Mouse (Mus musculus) cerebellum, postnatal 14 days (tissue): Measurements from ENCODE around the gene Pcnx3.

Experiments used
- DNase-seq, 2 experiments: peaks; one replicate each; pipeline ENCODE4 v3.0.0; 2021; ENCODE audit warnings: mixed read lengths in 2 of 2

Pcnx3 gene

DNA sequence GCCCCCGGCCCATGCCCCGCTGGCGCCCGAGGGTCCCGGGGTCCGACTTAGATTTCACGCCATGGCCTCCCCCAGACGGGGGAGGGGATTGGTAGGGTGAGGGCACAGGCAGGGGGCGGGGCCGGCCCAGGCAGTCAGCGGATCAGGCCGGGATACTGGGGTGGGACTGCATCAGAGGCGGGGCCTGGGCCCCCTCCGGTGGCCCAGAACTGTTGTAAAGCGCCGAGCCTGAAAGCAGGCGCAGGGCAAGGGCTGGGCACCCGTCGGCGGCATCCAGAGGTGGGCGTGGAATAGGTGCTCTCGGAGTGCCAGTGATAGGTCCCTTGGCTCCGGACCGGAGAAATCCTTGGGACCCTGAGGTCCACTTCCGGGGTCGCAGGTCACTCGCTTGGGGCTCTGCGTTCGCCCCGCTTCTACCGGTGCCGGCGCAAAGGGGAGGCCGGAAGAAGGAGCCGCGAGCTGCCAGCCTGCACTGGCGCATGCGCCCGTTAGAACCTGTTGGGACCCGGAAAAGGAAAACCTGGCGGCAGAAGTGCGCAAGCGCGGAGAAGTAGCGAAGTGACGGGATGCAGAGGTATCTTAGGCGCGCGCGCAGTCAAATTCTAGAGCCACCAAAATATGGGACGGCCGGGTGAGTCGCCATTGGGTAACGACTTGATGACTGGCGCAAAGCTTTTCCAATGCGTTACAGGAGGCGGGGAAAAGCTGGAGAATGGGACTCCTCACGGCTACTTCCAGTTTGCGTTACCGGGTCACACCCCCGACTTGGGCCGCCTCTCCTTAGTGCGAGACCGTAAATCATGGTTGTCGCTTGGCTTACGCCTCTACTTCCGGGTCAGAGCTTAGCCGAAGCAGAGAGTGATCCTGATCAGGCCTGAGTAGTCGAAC is at the start of gene Pcnx3, which contains the start of gene Map3k11:
Pcnx3 (minus strand) TSS at position 709 of the 888 bp plus-strand sequence.
Map3k11 (plus strand) TSS at position 543 of the 888 bp plus-strand sequence.
- peak; percentile 97 to 98 for DNase-seq

DNA sequence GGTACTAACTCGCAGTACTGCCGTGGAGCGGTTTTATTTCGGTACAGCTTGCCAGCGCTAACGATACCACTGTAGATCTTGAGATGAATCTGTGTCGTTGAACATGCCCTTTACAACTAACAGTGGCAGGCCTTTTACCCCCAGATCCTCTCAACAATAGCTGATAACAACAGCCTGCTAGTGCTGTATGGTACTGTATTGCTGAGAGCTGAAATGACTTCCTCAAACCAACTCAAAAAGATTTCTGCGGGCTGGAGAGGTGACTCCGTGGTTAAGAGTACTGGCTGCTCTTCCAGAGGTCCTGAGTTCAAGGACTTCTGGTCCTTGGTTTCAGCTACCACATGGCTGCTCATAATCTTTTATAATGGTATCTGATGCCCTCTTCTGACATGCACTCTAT is 45.6 kb upstream of the Pcnx3 start:
- DNase-seq, result no peak

DNA sequence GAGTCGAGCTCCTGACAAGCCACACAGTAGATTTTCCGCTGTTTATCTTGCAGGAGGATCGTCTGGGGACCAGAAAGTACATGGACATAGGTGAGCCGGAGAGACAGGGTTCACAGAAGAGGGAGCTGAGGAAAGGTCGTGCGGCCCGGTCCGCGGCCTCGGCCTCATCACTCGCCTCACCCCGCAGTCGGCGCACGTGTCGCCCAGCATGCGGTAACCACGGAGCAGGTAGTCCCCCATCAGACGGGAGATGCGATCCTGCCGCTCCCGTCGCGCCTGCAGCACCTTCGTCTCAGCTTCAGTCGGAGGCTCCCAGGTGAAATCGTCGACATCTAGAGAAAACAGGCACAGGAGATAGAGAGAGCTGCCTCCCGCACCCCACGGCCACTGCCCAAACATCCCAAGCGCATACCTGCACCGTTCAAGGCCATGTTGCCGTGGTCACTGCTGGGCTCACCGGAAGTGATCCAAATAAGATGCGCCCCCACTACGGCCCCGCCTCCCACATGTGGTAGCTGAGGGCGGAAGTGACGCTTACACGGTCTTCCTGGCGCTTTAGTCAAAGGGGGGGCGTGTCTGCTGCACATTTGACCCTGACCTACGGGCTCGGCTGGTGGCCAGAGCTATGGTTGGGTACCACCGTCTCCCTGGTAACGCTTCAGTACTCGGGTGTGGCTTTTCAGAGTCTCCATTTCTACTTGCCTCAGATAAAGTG is 42.7 kb upstream of the Pcnx3 start:
- peak; percentile 95 for DNase-seq

DNA sequence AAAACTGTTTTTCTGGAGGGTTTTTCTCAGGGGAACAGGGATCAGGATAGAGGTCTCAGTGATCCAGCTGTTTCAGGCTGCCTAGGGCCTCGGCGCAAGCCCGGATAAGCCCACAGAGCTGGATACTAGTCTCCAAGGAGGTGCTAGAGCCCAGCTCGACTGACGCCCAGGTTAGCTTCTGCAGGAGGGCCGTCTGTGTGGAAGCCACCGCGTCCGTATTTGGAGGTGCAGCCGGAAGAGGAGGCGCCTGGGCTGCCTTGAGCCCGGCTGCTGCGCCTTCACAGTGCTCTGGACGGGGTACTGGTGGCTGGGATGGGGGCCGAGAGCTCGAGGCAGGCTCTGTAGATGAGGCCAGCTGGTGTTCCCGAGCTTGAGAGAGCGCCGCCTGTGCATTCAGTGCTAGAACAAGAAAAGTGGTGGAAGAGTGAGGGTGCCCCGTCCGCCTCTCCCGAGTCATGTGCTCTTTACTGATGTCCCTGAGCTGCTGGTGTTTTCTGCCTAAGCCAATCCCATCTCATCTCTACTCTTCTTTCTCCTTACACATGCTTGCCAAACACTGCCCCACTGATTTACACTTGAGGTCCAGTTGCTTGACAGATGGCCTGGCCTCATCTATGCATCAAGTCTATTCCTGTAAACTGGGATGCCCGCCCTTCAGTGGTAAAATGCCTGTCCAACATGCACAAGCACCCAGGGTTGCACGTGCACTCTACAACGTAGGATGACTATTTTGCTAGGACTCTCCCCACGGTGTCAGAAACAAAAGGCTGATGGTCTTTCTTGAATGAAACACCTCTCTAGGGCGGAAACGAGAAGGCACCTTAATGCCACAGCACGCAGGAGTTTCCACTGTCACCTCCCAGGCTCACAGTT is 41.8 kb upstream of the Pcnx3 start:
- DNase-seq, result peak; percentile 63 to 79

DNA sequence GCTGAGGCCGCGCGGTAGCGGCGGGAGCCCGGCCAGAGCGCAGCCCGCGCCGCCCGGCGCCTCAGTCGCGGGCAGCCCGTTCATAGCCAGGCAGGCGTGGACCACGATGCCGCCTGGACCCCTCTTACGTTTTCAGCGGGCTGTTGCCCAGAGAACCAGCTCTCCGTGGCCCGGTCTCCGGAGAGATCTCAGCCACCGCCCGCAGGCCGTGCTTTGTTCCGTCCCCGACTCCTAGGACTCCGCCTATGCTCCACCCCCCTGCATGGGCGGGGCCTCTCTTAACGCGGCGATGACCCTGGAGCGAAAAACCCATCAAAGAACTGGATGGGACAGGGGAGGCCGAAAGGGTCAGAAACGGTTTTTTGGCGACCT is 40.7 kb upstream of the Pcnx3 start, which contains the start of gene Fam89b:
Fam89b (minus strand) TSS at position 210 of the 372 bp plus-strand sequence.
- DNase-seq, result peak; percentile 88 to 89

DNA sequence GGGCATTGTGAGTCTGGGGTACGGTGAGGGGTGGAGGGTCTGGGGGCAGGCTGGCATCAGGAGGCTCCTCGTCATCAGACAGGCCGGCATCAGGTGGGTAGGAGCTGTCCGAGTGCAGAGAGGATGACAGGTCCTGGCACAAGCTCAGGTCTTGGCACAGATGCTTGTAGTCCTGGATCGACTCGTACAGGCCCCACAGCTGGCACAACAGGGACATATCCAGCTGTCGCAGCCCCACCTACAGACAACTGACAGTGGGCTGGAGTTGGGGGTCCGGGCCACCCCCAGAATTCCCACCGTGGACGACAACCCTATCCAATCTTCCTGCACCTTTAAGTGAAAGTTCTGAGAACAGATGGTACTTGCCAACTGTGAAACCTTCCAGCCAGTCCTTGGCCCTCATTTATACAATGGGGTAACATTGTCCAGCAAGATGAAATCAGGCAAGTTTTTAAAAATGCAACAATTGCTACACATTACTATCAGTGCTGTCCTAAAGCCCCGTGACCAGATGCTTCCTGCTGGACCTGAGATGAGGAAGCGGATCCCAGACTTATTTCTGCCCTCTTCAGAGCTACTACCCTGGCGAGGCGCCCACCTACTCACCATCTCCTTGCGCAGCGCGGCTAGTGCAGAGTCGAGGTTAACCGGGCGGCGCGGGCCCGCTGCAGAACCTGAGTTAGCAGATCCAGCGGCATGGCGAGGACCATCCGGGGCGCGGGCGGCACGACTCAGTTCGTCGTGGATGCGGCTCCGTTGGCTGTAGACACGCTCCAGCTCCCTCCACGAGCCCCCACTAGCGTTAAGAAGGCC is 40.1 kb upstream of the Pcnx3 start:
- peak; percentile 80 to 87 for DNase-seq

DNA sequence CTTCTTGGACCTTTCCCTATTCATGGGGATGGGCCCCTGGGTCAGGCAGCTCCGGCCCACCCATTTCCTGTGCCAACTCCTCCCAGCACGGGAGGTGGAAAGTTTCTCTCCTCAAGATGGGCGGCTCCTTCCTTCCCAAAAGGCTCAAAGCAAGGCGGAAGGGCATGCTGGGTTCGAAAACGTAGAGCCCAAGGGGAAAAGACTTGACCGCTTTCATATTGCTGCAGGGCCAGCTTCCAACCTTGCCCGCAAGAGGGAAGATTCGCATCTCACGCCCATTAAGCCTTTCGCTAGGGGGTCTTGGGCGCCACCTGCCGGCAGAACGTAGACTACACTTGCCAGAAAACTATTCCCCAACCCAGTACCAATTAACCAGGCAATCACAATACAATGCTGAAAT is 39.0 kb upstream of the Pcnx3 start:
- DNase-seq, result peak; percentile 94 to 96

DNA sequence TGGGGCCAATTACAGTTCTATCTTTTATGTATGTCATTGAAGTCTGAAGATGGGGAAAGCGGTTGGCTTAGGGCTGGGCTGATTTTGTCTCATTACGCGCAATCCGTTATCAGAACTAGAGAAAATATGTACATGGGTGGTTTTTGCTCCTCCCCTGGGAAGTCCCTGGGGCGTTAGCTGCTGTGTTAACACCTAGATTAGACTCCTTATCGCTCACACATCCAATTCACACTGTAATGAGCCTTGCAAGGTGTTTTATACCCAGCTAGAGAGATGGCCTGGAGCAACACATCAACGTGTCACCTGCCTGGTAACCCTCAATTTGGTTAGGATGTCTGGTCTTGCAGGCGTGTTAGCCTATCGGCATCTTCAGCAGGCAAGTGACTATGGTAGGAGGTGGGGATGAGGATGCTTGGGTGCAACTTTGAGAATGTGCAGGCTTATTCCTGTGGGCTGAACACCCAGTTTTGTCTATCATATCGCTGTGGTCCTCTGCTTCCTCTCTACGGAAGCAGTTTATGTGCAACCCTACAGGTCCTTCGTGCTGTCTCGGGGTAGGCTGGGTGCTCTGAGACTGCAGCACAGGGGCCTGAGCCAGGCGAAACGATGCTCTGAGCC is 38.4 kb upstream of the Pcnx3 start:
- DNase-seq, result no peak

DNA sequence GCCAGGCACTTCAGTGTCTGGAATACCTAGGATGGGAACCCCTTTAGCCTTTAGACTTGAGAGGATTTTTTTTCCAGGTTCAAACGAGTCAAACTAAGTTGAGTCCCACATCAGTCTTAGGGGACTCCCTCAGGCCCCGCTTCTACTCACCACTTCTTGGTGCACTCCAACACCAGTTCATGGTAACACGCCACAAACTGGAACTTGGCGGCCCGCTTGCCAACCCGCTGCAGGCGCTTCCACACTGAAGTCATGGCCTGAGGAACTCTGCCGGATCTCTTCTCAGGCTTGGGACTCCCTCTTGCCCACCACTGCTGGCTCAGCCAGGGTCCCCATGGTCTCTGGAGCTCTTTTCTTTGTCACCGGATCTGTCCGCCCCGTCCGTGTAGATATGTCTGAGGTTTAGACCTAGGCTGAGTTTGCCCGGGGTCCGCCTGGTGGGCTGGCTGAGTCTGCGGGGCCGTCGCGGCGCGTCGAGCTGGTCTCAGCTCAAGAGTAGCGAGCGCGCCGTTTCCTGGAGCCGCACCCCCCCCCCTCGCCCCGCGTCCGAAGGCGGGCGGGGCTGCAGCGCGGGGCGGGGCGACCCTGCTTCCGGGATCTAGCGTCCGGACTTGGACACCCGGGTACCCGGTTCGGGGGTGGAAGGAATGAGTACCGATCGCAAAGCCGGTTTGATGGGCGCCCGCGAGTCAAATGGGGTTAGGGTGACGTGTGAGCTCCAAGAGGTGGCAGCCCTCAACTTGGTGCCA is 37.2 kb upstream of the Pcnx3 start, which contains the start of gene Ehbp1l1:
Ehbp1l1 (minus strand) TSS at position 551 of the 749 bp plus-strand sequence.
- DNase-seq, result peak in 1 of 2 experiments; percentile 55

DNA sequence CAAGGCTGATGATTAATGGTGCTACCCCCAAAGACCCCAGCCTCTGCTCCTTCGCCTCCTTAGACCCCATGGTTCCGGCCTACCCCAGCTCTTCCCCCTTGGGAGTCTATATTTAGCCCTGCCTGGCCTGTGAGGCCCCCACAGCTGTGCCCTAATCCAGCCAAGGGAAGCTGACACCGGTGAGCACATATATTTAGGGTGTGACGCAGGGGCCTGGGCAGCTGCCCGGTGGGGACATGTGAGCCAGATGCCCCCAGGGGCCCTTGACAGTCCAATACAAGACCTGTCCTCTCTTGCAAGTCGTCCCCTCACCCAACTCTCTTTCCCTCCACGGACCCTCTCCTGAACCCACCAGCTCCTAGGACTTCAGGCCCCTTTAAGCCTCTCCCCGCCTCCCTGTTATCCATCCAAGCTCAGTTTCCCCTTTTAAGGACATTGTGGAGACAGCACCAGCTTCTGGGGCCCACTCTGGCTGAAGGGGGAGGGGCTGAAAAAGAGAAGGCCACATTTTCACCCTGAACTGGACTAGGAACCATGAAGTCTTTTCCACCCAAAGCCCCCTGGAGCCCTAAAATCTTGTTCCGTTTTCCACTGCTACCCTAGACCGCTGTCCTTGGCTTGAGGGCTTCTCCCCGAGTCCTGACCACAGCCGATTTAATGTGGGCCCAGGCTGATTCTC is 36.5 kb upstream of the Pcnx3 start:
- no peak for DNase-seq

DNA sequence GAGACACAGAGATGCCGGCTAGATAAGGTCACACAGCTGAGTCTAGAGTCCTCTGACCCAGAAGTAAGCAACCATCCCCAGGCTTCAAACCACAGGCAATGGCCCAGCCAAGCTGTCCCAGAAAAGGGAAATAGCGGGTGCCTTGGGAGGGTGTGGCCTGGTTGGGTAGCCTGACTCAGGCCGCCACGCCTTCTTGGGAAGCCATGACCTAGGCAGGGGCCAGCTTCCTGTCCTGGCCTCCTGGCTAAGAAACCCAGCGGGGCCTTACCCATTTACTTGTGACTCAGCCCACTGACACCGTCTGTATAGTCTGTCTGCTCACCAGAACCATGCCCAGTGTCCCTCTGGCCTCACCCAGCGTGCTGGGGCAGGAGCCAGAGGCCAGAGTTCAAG is 35.8 kb upstream of the Pcnx3 start:
- no peak for DNase-seq

DNA sequence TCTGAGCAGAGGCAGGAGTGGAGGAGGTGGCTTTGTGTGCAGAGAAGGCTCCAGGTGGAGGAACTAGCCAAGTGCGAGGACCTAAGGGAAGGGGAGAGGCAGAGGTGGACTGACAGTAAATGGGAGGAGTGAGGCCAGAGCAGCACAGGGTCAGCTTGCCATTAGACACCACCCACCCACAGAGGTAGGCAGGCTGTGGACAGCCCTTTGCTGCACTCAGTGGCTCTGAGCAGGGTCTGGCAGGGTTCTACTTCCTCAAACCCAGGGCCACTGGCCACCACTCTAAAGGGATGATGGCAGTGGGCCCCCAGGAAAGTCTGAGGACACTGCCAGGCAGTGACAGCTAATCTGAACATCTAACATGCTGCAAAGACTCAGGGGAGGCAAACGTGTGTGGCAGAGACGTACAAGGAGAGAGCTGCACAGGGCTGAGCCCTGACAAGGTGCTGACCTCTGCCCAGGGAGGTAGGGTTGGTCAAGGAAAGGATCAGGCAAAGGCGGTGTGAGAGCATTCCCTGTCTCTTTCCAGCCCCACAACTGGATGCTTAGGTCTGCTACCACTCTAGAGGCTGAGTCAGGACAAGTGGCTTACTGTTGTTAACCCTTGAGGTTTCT is 35.3 kb upstream of the Pcnx3 start:
- no peak for DNase-seq

DNA sequence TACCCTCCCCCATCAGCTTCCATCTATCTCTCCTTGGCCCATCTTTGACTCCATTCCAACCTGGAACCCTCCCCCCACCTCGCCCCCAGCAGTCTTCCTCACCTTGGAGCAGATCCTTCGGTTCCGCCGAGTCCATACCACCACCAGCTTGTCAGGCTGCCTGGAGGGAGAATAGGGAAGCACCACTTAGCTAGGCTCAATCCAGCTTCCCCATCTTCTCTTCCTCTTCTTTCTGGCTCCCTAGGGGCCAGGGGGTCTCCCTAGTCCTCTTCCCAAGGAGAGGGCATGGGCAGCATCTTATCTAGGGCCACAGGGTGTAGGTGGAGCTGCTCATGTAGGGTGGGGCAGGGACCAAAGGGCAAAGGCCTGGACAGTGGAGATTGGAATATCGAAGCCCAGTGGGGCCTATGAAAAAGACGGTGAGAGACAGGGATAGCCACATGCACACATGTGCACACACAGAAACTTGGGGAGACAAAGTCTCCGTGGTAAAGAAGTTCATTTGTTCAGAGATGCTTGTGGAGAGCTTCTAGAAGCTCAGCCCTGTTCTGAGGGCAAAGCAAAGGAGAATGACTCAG is 34.2 kb upstream of the Pcnx3 start:
- no peak for DNase-seq

DNA sequence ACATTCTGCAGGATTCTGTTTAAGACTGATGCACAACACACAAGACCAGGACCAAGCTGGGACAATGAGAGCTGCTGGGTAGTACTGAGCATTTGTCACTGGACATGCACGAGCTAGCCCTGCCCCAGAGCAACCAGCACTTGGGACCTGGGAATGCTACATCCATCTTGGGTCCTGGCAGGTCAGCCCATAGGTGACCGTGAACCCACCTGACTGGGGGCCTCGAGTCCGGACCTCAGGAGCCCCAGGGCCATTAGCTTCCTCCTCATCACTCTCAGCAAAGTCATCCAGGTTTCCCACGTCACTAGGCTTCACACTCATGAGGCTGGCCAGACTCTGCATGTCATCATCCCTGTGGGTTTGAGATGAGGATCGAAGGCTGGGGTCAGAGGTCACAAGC is 32.5 kb upstream of the Pcnx3 start:
- DNase-seq, result no peak

DNA sequence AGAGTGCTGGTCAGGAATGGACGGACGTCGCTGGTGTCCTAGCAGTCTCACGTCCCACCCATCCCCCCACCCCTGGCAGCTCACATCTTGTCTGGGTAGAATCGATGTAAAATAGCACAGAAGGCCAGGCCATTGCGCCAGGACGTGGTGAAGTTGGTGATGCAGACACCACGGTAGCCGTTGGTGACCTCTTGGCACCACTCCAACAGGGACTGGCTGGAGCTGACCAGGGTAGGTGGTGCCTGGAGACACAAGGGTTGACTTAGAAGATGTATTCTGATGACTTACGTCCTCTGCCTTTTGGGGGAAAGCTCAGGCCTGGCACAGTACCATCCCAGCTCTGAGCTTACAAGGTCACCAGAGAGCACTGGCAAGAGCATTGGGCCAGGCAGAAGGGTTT is 28.2 kb upstream of the Pcnx3 start:
- peak; percentile 45 to 69 for DNase-seq

DNA sequence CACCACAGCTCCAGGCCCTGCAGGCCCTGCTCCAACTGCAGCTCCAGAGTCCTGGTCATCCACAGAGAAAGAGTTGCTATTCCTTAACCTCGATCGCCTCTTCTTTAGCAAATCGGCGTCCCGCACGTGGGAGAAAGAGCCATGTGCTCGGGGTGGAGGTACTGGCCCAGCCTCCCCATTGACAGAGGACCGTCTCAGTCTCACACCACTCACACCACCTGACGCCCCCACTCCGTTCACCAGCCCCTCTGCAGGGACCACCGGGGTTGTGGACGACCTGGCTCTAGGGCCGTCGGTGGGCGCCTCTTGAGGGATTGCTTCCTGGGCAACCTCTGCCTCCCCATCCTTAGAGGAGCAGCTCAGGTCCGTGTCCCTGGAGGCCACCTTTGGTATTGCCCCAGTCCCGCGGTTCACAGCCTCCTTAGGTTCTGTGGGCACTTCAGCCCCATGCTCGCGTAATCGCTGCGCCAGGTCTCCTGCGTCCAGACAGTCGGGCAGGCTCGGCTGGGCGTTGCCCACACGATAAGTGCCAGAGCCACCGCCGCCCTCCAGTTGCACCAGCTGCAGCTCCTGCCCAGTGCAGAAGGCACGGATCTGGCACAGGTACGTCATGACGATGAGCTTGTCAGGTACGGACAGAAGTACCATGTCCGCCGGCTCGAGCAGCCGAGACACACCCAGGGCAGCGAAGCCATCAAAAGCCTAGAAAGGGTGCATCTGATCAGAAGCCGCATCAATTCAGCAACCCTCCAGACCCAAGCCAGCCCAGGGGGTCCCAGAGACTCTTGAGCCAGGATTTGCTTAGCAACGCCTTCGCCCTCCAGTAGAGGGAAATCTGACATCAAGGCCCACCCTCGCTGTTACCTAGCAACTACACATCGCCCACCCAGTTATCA is 27.3 kb upstream of the Pcnx3 start:
- peak; percentile 64 to 83 for DNase-seq

DNA sequence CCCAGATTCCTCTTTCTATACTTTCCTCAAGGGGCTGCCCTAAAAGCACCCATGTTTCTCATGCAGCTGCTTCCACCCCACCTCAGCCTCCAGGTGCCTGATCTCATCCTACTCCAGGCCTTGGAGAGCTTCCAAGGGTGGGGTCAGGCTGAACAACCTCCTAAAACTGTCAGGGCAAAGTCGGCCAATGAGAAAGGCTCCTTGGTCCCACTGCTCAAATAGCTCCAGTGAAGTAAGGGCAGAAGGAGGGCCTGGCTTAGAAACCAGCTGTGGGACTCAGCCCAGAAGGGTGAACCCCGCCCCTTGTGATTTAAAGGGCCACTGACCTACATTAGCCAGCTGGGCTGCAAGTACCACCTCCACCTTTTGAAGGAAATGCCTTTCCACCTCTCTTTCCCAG is 25.0 kb upstream of the Pcnx3 start:
- no peak for DNase-seq

DNA sequence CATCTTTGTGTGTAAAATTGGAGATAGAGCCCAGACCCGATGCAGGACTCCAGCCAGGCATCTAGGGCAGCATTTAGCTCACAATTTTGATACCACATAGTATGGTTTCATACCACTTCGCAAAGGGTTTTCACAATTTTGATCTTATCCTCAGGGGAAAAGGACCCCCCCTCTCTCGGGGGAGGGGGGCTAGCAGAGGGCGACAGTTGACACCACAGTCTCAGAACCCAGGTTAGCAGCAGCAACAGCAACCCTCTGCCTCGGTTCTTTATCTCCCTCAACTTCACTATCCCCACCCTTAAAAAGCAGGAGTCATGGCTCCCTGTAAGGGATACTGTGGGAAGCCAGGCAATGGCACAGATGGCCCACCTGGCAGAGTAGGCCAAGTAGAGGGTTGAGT is 24.5 kb upstream of the Pcnx3 start:
- no peak for DNase-seq
